Mouse (Mus musculus): ENCODE data around the gene Tchp. TPM values are rescaled to one million over a fixed set of nuclear protein-coding genes. Genes with fewer than 3 reads are reported as not detected.

Tchp gene
- polyA plus RNA-seq, 1 experiment from 2014 or later, result 10.2 TPM

DNA sequence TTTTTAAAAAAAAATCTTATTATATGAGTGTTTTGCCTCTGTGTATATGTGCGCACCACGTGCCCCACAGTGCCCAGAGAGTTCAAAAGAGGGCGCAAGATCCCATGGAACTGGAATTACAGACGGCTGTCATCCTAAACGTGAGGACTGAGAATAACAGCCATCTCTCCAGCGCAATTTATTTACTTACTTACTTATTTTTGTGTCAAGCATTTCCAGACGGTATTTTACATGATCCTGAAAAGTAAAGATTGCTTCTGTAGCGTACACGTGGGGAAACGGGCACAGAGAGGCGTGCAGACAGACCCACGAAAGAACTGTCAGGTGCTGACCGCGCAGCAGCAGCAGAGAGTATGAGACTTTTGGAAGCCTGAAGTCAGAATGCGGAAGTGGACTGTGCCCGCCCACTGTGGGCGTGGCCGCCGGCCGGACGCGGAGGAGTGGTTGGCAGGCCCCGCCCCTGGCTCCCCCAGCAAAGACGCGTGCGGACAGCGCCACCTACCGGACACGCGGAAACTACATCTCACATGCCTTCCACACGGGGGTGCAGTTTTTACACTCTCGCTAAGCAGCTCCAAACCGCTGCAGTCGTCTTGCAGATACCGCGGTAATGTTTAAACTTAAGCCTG is 40.2 kb upstream of the Tchp start:
- H3K9me3 ChIP-seq (replicated peaks; ENCODE audit: low read length), result no peaks in the 10 kb centered on the region

DNA sequence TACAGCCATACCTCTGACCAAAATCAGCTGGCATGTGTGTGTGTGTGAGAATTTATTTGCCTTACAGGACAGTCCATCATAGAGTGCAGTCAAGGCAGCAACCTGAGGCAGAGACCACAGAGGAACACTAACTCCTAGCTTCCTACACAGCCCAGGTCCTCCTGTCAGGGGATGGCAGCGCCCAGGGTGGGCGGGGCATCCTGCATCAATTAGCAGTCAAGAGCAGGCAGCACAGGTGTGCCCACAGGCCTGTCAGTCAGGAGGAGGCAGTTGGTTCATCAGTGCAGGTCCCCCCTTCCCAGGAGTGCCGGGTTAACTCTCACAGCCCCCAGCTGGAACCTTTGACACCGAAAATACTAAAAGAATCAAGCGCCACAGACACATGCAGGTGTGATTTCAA is 38.5 kb upstream of the Tchp start:
- ATAC-seq (replicated peaks; ENCODE audit: low FRiP score, low read depth) (no peak), DNase-seq (ENCODE audit: low spot score) (no peak)
- WGBS, result 95% methylated on average over 5 of the region's 5 CpGs

More for the DNA sequence above, 40.2 kb upstream of the Tchp start:
- DNase-seq (ENCODE audit: low spot score), result peak; percentile 97
- Histone ChIP-seq H3K4me2 (ENCODE audit: low read length) (peak overlapping the region; percentile 55), H3K36me3 (ENCODE audit: insufficient read depth, low read length) (peaks cover 4% of the 10 kb centered on the region; the same call in 1 of the 2 replicates), H3K4me3 (replicated peaks; ENCODE audit: low read depth, low read length) (peak overlapping the region; percentile 13; the same call in 1 of the 2 replicates), H3K27me3 (ENCODE audit: insufficient read depth, low read length) (no peaks in the 10 kb centered on the region), H3K4me1 (replicated peaks; ENCODE audit: insufficient read depth, low read length) (no peaks in the 10 kb centered on the region), H3K27ac (peak overlapping the region; percentile 54), H3K9ac (ENCODE audit: low read depth, low read length) (peak overlapping the region; percentile 10; the same call in 1 of the 2 replicates)
- peak; percentile 100 for TF ChIP-seq CTCF (IDR thresholded peaks at IDR 0.05; ENCODE audit: low read depth)
- peak; percentile 88 for ATAC-seq (replicated peaks; ENCODE audit: low FRiP score, low read depth)
- WGBS, result 3% methylated on average over 36 of the region's 36 CpGs

DNA sequence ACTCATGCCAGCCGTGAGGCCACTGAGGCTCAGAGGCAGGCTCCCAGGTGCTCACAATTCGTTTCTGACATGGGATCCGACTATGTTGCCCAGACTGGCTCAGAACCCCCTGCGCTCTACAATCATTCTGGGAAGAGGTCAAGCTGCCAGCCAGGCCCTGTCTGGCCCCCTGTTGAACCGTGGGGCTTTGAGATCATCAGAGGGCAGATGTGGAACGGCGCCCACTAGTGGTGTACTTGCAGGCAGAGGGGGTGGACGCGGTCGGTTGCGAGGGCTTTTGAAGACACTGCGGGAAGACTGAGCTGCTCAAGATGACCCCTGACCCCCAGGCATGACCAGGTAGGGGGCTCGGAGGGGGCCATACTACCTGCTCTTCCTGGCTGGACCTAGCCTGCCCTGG is 34.4 kb upstream of the Tchp start:
- ATAC-seq (replicated peaks; ENCODE audit: low FRiP score, low read depth) (no peak), DNase-seq (ENCODE audit: low spot score) (no peak)
- H3K36me3 ChIP-seq (ENCODE audit: insufficient read depth, low read length), result peaks cover 16% of the 10 kb centered on the region; the same call in 1 of the 2 replicates
- no peaks in the 10 kb centered on the region for H3K4me1 ChIP-seq (replicated peaks; ENCODE audit: insufficient read depth, low read length)
- H3K9me3 ChIP-seq (replicated peaks; ENCODE audit: low read length), result no peaks in the 10 kb centered on the region
- H3K4me3 ChIP-seq (replicated peaks; ENCODE audit: low read depth, low read length), result no peak overlapping the region
- no peak overlapping the region for H3K4me2 ChIP-seq (ENCODE audit: low read length)
- H3K9ac ChIP-seq (ENCODE audit: low read depth, low read length), result no peak overlapping the region
- H3K27ac ChIP-seq, result no peak overlapping the region
- WGBS, result 92% methylated on average over 13 of the region's 13 CpGs
- no peaks in the 10 kb centered on the region for H3K27me3 ChIP-seq (ENCODE audit: insufficient read depth, low read length)
- peak; percentile 25; the same call in 1 of the 2 replicates for TF ChIP-seq CTCF (IDR thresholded peaks at IDR 0.05; ENCODE audit: low read depth)

More for the DNA sequence above, 38.5 kb upstream of the Tchp start:
- TF ChIP-seq CTCF (IDR thresholded peaks at IDR 0.05; ENCODE audit: low read depth), result no peak
- H3K27me3 ChIP-seq (ENCODE audit: insufficient read depth, low read length), result no peaks in the 10 kb centered on the region
- H3K9ac ChIP-seq (ENCODE audit: low read depth, low read length), result no peak overlapping the region
- H3K4me1 ChIP-seq (replicated peaks; ENCODE audit: insufficient read depth, low read length), result no peaks in the 10 kb centered on the region
- H3K9me3 ChIP-seq (replicated peaks; ENCODE audit: low read length), result no peaks in the 10 kb centered on the region
- H3K27ac ChIP-seq, result no peak overlapping the region
- no peak overlapping the region for H3K4me3 ChIP-seq (replicated peaks; ENCODE audit: low read depth, low read length)
- H3K36me3 ChIP-seq (ENCODE audit: insufficient read depth, low read length), result peaks cover 4% of the 10 kb centered on the region; the same call in 1 of the 2 replicates
- H3K4me2 ChIP-seq (ENCODE audit: low read length), result no peak overlapping the region

DNA sequence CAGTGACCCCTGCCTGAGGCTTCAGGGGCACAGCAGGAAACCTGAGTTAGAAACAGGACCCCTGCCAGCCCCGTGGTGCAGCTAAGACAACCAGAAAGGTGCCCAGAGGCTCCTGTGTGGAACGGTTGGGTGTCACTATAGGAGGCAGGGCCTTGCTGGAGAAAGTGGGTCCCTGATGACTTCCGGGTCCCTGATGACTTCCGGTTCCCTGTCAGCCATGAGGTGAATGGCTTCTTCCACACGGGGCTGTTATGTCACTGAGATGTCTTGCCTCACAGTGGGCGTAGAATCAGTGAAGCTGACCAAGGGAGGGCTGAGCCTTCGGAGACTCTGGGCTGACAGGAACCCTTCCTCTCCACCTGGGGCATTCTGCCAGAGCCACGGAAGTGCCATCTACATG is 33.0 kb upstream of the Tchp start:
- no peak for ATAC-seq (replicated peaks; ENCODE audit: low FRiP score, low read depth)
- H3K4me2 ChIP-seq (ENCODE audit: low read length), result no peak overlapping the region
- DNase-seq (ENCODE audit: low spot score), result no peak
- H3K27ac ChIP-seq, result no peak overlapping the region
- no peaks in the 10 kb centered on the region; the same call in 1 of the 2 replicates for H3K4me1 ChIP-seq (replicated peaks; ENCODE audit: insufficient read depth, low read length)
- peaks cover 16% of the 10 kb centered on the region; the same call in 1 of the 2 replicates for H3K36me3 ChIP-seq (ENCODE audit: insufficient read depth, low read length)
- no peaks in the 10 kb centered on the region for H3K9me3 ChIP-seq (replicated peaks; ENCODE audit: low read length)
- no peak for TF ChIP-seq CTCF (IDR thresholded peaks at IDR 0.05; ENCODE audit: low read depth)
- no peak overlapping the region for H3K4me3 ChIP-seq (replicated peaks; ENCODE audit: low read depth, low read length)
- WGBS, result 79% methylated on average over 8 of the region's 8 CpGs
- no peak overlapping the region for H3K9ac ChIP-seq (ENCODE audit: low read depth, low read length)
- no peaks in the 10 kb centered on the region for H3K27me3 ChIP-seq (ENCODE audit: insufficient read depth, low read length)

DNA sequence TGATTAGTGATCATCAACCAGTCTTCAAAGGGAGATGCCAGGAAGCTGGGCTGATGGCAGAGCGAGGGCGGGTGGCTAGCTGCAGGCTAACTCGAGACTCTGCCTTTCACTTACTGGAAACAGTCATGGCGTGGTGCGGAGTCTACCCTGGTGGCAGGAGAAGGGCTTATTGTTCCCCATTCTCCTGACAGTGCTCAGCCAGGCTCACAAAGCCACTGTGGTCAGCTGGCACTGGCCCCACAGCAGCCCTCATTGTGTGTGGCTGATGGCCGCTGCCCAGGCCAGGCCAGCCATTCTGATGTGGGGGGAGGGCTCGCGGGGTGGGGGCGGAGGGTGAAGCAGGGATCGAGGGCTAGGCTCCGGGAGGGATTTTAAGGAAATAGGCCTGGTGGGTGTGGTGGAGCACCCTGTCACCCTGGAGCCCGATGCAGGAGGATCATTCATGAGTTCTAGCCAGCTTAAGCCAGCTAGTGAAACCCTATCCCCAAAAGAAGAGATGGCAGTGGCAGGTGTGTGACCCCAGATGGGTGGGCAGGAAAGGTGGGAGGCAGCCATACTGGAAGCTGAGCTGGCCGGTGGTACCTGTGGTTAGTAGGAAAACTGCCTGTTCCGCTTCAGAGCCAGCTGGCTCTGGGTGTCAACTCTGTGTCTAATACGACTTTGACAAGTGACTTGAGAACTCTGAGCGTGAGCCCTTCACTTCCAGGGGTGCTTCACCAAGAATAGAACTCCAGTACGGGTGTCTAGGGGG is 27.5 kb upstream of the Tchp start:
- DNase-seq (ENCODE audit: low spot score) (no peak), ATAC-seq (replicated peaks; ENCODE audit: low FRiP score, low read depth) (no peak)
- Histone ChIP-seq H3K27ac (no peak overlapping the region), H3K4me3 (replicated peaks; ENCODE audit: low read depth, low read length) (no peak overlapping the region), H3K9me3 (replicated peaks; ENCODE audit: low read length) (no peaks in the 10 kb centered on the region), H3K4me1 (replicated peaks; ENCODE audit: insufficient read depth, low read length) (peaks cover 14% of the 10 kb centered on the region), H3K4me2 (ENCODE audit: low read length) (no peak overlapping the region), H3K9ac (ENCODE audit: low read depth, low read length) (0 out of 2 replicates have a peak overlapping the region, but pooled peaks have one; percentile 37), H3K36me3 (ENCODE audit: insufficient read depth, low read length) (0 out of 2 replicates have a peak, but pooled peaks cover 12% of the 10 kb centered on the region), H3K27me3 (ENCODE audit: insufficient read depth, low read length) (no peaks in the 10 kb centered on the region)
- TF ChIP-seq CTCF (IDR thresholded peaks at IDR 0.05; ENCODE audit: low read depth), result no peak
- 54% methylated on average over 17 of the region's 17 CpGs for WGBS

DNA sequence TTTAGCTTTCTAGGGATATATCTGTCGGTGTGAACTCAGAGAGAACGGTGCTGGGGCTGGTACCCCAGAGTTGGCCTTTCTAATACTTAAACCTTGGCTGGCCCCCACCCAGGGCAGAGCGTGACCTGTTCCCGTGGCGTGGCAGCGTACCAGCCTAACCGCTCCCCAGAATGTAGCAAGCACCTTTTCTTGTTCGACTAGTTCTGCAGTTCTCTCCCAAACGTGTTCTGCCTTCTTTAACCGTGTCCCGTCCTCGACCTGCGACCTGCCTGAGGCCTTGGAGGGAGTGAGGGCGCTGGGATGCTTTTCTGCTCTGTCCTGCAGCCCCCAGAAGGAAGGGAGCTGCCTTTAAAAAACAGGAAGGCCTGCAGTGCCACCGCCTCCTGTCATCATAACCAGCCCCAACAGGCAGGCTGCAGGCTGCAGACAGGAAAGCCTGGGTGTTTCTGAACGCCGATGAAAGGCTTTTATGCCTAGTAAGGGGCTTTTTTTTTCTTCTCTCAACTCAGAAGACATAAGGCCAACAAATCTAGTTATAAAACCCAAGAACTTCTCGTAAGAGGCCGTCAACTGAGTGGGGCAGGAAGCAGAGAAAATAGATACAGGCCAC is 26.8 kb upstream of the Tchp start:
- Histone ChIP-seq H3K4me3 (replicated peaks; ENCODE audit: low read depth, low read length) (no peak overlapping the region), H3K27ac (no peak overlapping the region), H3K4me2 (ENCODE audit: low read length) (no peak overlapping the region), H3K4me1 (replicated peaks; ENCODE audit: insufficient read depth, low read length) (peaks cover 14% of the 10 kb centered on the region), H3K9ac (ENCODE audit: low read depth, low read length) (no peak overlapping the region), H3K9me3 (replicated peaks; ENCODE audit: low read length) (no peaks in the 10 kb centered on the region), H3K36me3 (ENCODE audit: insufficient read depth, low read length) (0 out of 2 replicates have a peak, but pooled peaks cover 8% of the 10 kb centered on the region), H3K27me3 (ENCODE audit: insufficient read depth, low read length) (no peaks in the 10 kb centered on the region)
- DNase-seq (ENCODE audit: low spot score) (no peak), ATAC-seq (replicated peaks; ENCODE audit: low FRiP score, low read depth) (no peak)
- 39% methylated on average over 19 of the region's 19 CpGs for WGBS
- TF ChIP-seq CTCF (IDR thresholded peaks at IDR 0.05; ENCODE audit: low read depth), result no peak

All from kidney, postnatal 0 days (tissue).